Mouse (Mus musculus) WW6 (cell line): Measurements from ENCODE around the gene Rab3b.

Experiments used
- DNase-seq: peaks from one replicate; pipeline ENCODE4 v3.0.0-alpha.2; 2013; ENCODE audit warnings: low read depth, low spot score

The Rab3b gene

GRCm38 (mm10) chr4:108949168-108949567 lies 70.3 kb downstream of the Rab3b start:
- DNase-seq, result no peak

DNA sequence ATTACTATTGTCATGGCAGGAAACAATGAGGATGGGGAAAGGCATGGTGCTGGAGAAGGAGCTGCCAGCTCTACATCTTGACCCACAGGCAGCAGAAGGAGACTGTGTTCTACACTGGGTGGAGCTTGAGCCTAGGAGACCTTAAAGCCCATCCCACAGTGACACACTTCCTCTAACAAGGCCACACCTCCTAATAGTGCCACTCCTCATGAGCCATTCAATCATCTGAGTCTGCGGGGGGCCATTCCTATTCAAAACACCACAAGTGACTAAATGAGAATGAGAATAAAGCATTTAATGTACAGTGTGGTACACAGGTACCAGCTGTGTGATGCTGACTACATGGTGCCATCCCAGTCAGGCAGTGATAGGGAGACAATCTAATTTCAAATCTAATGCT lies 71.3 kb downstream of the Rab3b start:
- DNase-seq, result no peak

DNA sequence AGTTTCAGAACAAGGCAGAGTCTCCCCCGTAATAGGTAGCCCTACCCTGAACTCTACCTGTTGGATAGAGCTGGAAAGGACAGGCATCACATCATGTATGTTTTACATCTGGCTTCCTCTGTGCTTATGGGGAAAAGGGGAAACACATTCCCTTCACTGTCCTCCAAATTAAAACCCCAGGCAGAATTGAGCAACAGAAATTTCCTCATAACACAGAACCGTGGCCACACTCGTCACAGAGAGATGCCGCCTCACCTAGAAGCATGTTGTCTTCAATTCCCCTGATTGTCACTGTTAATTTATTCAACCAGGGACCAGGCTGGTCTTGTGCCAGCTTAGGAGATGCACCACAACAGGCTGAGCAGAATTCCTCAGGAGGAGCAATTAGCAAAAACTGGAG lies 72.8 kb downstream of the Rab3b start:
- no peak for DNase-seq

GRCm38 (mm10) chr4:108959696-108960095 lies 80.8 kb downstream of the Rab3b start:
- DNase-seq, result no peak

DNA sequence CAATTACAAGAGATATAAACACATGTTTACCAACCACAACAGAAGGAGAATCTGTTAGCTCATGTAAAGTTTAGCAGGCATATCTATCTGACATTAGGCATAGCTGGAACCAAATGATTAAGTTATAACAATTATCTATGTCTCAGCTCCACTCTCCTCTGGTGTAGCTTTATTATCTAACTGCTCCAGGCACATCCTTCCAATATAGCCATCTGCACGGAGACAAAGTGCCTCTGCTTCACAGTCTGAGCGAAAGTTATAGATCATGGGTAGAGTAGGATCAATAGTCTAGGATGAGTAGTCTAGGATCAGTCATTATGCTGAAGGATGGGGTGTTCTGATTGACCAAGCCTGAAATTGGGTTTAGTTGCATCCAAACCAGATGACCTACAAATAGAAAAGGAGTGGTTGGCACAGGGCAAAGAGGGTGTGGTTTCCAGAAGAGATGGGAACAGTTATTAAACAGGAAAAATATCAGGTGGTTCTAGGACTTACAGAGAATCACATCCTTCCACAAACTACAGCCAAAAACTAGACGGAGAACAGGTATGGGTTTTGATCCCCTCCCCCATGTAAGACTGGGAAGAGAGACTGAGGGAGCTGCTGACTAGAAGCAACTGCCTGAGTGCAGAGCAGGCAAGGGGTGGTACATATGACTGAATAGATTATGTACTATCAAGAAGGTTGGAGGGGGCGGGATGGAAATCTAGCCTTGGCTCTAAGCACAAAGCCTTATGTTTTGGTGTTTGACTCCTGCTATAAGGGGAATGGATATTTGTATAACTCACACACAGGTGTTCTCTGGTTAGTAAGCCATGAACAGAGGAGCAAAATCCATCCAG lies 82.0 kb downstream of the Rab3b start:
- DNase-seq, result no peak

DNA sequence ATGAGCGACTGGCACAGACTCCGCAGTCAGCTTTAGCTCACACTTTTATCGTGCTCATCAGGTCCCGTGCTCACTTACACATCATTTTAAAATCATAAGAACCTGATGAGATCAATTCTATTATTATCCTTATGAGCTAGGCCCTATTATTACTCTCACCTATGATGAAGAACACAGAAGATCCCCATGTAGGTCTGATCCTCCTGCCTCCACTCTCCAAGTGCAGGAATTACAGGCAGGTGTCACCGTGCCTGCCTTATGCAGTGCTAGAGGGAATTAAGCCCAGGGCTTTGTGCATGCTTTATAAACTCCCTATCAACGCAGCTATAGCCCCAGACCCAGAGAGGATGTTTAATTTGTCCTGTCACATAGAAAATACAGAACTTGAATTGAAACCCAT lies 84.2 kb downstream of the Rab3b start:
- no peak for DNase-seq

GRCm38 (mm10) chr4:108969517-108969916 lies 90.7 kb downstream of the Rab3b start:
- no peak for DNase-seq

- no peak for DNase-seq
Observed at GRCm38 (mm10) chr4:108971054-108971453, 92.2 kb downstream of the Rab3b start.

- DNase-seq, result no peak
Observed at GRCm38 (mm10) chr4:108976458-108977071, 97.7 kb downstream of the Rab3b start.

DNA sequence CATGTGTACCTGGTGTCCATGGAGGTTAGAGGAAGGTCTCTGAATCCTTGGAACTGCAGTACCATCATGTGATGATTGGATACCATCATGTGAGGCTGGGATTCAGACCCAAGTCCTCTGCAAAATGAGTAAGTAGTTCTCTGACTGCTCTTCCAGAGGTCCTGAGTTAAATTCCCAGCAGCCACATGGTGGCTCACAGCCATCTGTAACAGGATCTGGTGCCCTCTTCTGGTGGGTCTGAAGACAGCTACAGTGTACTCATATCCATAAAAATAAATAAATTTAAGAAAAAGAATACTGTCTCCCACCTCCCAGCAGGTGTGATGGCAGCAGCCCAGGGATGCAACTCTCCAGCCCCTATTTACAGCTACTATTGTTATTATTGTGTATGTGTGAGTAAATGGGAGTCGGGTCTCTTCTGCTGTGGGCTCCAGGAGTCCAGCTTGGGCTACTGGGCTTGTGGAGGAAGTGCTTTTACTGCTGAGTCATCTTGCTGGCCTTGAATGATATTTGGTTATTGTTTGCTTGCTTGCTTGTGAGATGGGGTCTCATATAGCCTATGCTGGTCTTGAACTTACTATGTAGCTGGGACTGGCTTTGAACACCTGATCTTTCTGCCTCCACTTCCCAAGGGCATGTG lies 108.1 kb downstream of the Rab3b start:
- no peak for DNase-seq

GRCm38 (mm10) chr4:108987473-108987842 lies 108.6 kb downstream of the Rab3b start:
- no peak for DNase-seq

GRCm38 (mm10) chr4:108989430-108989829 lies 110.6 kb downstream of the Rab3b start:
- no peak for DNase-seq

DNA sequence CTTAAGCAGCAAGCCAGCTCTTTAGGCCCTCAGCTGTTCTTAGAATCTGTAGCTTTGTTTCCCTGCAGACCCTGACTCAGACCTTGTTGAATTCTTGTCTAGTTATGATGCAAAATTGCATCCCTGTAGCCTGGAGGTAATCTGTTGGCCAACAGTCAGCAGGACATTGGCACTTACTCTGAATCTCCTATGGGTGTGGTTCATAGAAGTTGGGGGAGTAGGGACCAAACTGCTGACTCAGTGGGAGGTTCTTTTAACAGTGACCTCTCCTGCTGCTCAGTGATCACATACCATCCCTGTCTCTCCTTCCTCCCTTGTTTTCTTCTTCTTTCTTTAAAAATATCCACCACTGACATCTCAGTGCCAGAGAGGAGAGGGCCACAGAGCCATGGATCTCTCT lies 111.2 kb downstream of the Rab3b start:
- DNase-seq, result no peak

DNA sequence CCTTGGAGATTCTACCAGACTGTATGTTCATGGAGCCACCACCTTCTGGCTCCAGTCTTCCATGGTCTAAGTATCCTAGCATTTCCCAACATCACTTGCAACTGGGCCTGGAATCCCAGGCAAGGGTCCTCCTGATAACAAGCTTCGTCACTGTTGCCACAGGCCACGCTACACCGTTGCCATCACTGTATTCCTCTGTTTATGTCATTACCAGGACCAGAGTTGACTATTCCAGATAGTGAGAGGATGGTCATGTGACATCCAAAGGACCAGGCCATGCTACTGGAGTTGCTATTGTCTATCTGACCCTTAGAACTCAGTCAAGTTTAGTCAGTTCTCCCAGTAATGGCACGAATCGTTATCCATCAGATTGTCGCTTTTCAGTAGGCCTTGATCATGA lies 111.7 kb downstream of the Rab3b start:
- DNase-seq, result no peak

DNA sequence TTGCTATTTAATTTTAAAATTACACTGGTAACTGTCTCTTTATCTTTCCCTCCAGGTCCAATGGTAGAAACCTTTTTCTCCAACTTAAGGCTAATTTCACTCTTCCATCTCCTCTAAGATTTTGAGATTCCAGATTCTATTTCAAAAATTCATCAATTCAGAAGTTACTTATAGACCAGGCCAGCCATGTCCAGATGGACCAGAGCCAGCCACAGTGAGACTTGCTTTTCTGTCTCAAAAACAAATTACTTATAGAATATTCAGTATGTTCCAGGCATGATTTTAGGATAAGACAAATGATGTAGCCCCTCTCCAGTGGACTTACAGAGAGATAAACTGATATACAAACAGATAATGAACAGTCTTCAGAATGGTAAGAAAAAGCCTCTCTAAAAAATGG lies 112.9 kb downstream of the Rab3b start:
- DNase-seq, result no peak
